Mouse (Mus musculus): Measurements from ENCODE around the gene Zcchc24. TPM values are rescaled to one million over a fixed set of nuclear protein-coding genes. Genes with fewer than 3 reads are reported as not detected.

The Zcchc24 gene
- polyA plus RNA-seq, 1 experiment from 2014 or later, result 11.9 TPM

DNA sequence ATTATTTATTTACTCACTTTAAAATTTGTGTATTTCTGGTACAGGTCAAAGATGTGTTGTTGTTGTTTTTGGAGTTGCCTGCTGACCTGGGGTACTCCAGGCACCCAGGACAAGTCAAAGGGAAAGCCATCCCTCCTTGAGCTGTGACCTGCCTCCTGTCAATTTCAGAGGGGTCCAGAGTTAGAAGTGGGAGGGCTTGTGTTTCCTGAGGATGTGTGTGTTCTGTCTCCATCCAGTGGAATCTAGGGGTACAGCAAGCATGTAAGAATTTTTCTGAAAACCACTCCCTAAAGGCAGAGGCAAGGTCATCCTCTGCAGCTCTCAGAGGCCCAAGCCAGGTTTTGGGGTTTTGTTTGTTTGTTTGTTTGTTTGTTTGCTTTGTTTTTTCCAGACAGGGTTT, 66.9 kb downstream of the Zcchc24 start:
- ATAC-seq (ENCODE audit: low FRiP score), result peak; percentile 32; the same call in 1 of the 2 replicates
- no peaks in the 10 kb centered on the region for H3K9me3 ChIP-seq
- peaks cover 31% of the 10 kb centered on the region for H3K36me3 ChIP-seq
- no peak overlapping the region for H3K4me2 ChIP-seq
- H3K4me3 ChIP-seq, result no peak overlapping the region
- H3K27ac ChIP-seq, result no peak overlapping the region
- H3K4me1 ChIP-seq (replicated peaks), result no peaks in the 10 kb centered on the region
- H3K27me3 ChIP-seq, result no peaks in the 10 kb centered on the region
- H3K9ac ChIP-seq, result no peak overlapping the region

DNA sequence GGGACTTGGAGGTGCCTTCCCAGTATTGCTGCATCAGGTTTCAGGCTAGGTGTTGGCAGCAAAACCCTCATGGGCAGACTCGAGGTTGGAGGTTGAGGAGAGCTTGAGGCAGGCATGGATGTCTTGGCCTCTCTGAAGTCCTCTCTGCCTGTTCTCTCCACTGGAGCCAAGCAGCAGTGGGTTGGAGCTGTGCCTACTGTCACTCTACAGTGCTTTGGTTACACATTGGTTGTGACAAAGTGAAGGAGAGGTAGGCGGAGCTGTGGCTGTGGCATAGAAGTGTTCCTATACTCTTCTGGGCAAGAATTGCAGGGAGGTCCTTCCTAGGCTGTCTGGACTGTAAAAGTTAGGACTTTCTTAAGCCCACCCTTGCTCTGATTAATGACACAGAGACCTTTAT, 72.5 kb downstream of the Zcchc24 start:
- no peak overlapping the region for H3K4me2 ChIP-seq
- no peak overlapping the region for H3K27ac ChIP-seq
- WGBS, result 78% methylated on average over 2 of the region's 2 CpGs
- H3K36me3 ChIP-seq, result peaks cover 44% of the 10 kb centered on the region
- ATAC-seq (ENCODE audit: low FRiP score), result no peak
- no peak overlapping the region for H3K4me3 ChIP-seq
- H3K4me1 ChIP-seq (replicated peaks), result peaks cover 28% of the 10 kb centered on the region
- no peaks in the 10 kb centered on the region for H3K9me3 ChIP-seq
- no peak overlapping the region for H3K9ac ChIP-seq
- no peaks in the 10 kb centered on the region for H3K27me3 ChIP-seq

DNA sequence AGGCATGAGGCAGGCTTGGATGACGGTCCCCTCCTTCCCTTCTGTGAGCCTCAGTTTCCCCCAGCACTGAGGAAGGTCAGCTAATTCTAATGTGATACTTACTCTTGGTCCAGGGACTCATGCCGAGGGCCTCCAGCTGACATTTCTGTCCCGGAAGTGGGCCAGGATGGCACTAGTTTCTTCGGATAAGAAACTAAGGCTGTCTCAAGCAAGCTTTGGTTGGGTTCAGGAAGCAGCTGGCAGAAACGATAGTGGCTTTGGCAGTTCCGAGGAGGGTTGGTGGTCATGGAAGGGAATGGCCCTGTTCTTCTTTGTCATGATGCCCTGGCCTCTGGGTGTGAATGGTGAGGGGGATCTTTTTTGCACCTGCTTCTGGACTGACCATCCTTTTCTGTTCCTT, 73.8 kb downstream of the Zcchc24 start:
- Histone ChIP-seq H3K27me3 (no peaks in the 10 kb centered on the region), H3K9me3 (no peaks in the 10 kb centered on the region), H3K9ac (peak overlapping the region; percentile 86), H3K27ac (no peak overlapping the region), H3K4me1 (replicated peaks) (peaks cover 28% of the 10 kb centered on the region), H3K4me2 (peak overlapping the region; percentile 98), H3K36me3 (peaks cover 43% of the 10 kb centered on the region), H3K4me3 (peak overlapping the region; percentile 82)
- ATAC-seq (ENCODE audit: low FRiP score), result no peak
- 72% methylated on average over 6 of the region's 6 CpGs for WGBS

DNA sequence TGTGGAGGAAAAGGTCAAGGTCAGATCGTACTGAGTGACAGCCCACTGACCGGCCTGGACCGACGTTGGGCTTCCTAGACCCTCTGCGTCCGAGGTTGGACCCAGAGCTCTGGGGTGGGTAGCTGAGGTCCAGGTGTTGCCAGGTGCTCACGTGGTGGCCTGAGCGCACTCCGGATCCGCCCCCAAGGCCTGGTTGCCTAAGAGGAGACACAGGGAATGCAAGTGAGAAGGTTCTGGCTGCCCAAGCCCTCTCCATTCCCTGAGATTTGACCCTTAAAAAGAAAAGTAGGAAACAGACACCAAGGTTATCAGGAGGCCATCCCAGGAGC, 74.3 kb downstream of the Zcchc24 start:
- no peaks in the 10 kb centered on the region for H3K27me3 ChIP-seq
- H3K4me1 ChIP-seq (replicated peaks), result peaks cover 28% of the 10 kb centered on the region
- H3K4me2 ChIP-seq, result peak overlapping the region; percentile 98
- peaks cover 37% of the 10 kb centered on the region for H3K36me3 ChIP-seq
- WGBS, result 2% methylated on average over 10 of the region's 10 CpGs
- H3K9me3 ChIP-seq, result no peaks in the 10 kb centered on the region
- peak; percentile 60 for ATAC-seq (ENCODE audit: low FRiP score)
- H3K9ac ChIP-seq, result peak overlapping the region; percentile 86
- H3K4me3 ChIP-seq, result peak overlapping the region; percentile 82
- H3K27ac ChIP-seq, result peak overlapping the region; percentile 64; the same call in 1 of the 2 replicates

DNA sequence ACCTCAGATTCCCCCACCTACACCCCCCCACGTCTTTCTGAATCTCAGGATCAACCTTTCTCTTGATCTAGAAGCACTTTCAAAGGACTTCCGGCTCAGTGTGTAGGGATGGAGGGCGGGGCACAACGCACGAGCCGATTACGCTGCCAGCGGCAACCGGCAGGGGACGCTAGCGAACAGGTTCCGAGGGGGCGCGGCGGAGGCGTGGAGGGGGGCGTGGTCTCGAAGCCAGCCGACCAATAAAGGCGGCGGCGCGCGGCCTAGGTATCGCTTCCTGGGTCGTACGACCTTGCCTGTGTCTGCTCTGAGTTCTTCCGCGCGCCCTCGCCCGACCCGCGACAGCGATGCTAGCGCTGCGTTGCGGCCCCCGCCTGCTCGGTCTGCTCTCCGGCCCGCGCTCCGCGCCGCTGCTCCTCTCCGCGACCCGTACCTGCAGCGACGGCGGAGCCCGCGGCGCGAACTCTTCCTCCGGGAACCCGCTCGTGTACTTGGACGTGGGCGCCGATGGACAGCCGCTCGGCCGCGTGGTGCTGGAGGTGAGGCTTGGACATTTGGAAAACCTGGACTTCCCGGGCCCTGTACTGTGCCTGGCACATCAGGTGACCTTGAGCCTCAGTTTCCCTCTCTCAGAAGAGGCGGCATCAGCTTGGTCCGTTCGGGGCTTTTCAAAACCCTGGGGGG, 74.8 kb downstream of the Zcchc24 start, which contains the start of gene Ppif:
TSS of gene Ppif (plus strand) at position 267 of the 681 bp plus-strand sequence.
- peaks cover 28% of the 10 kb centered on the region for H3K4me1 ChIP-seq (replicated peaks)
- H3K36me3 ChIP-seq, result peaks cover 32% of the 10 kb centered on the region
- under 1% methylated on average over 66 of the region's 70 CpGs for WGBS
- H3K9ac ChIP-seq, result peak within 1 kb of the TSS; percentile 86
- H3K27me3 ChIP-seq, result no peaks in the 10 kb centered on the region
- peak within 1 kb of the TSS; percentile 98 for H3K4me2 ChIP-seq
- no peaks in the 10 kb centered on the region for H3K9me3 ChIP-seq
- H3K4me3 ChIP-seq, result peak within 1 kb of the TSS; percentile 82
- H3K27ac ChIP-seq, result peak within 1 kb of the TSS; percentile 66
- peak; percentile 89 for ATAC-seq (ENCODE audit: low FRiP score)

DNA sequence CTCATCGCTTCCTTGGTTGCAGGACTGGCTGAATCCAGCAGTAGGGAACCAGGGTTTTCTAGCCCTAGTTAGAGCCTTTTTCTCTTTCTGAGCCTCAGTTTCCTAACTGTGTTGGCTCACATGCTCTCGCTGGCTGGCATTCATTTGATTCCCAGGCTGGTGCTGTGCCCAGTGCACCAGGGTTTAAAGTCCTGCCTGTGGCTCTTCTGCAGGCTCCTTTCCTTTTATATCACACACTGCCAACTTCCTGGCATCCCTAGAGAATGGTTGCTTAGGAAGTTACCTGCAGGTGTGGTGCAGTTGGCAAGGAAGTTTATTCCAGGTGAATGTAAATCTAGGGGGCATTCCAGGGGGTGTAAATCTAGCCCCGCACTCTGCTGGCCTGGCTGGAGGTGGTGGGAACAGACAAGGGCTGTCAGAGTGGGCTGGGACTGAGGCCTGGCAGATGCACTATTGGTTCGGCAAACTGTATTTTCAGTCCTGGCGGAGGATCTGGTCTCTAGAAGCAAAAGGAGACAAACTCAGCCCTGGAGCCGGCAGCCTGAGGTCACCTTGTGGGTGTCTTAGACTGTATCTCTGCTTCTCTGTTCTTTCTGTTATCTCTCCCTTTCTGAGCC, 75.5 kb downstream of the Zcchc24 start:
- H3K4me1 ChIP-seq (replicated peaks), result peaks cover 28% of the 10 kb centered on the region
- 69% methylated on average over 6 of the region's 6 CpGs for WGBS
- H3K27ac ChIP-seq, result peak overlapping the region; percentile 66
- H3K4me3 ChIP-seq, result peak overlapping the region; percentile 82
- peaks cover 26% of the 10 kb centered on the region for H3K36me3 ChIP-seq
- ATAC-seq (ENCODE audit: low FRiP score), result peak; percentile 18; the same call in 1 of the 2 replicates
- peak overlapping the region; percentile 98 for H3K4me2 ChIP-seq
- peaks cover 5% of the 10 kb centered on the region; the same call in 1 of the 2 replicates for H3K27me3 ChIP-seq
- peak overlapping the region; percentile 51 for H3K9ac ChIP-seq
- H3K9me3 ChIP-seq, result no peaks in the 10 kb centered on the region

DNA sequence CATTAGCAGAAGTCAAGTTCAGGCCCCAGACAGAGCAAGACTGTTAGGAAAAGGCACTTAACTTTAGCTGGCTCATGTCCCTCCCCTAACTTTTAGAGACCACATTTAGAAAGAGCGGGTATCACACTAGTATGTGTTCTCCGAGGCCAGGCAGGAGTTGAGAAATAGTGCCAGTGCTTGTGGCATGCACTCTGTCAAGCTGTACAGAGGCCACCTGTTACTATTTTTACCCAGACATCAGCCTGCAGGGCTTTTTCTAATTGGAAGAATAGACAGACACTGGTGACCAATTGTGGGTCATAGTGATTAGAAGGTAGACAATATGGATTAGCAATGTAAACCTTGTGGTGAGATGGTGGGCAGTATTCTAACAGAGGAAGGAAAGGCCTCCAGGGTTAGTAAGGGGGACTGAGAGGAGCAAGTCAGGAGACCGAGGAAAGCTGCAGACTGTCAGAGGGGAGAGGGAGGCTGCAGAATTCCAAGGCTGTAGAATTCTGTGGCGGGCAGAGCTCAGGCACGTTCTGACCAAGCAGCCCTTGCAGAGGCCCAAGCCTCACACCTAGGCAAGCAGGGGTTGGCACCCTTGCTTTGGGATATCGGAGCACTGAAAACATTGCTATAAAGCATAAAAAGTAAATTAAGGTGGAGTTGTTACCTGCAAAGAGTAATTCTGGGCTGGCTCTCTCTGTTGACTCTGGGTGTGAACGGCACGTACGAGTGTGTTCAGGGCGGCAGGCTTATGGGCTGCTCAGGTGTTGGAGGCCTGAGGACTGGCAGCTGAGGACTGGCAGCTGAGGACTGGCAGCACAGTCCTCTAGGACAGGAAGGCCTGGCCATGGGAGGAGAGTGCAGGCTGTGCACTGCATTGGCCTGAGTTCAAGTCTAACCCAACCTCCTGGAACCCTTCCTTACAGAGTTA, 81.6 kb downstream of the Zcchc24 start:
- Histone ChIP-seq H3K9ac (no peak overlapping the region), H3K36me3 (no peaks in the 10 kb centered on the region), H3K27ac (no peak overlapping the region), H3K4me2 (no peak overlapping the region), H3K4me1 (replicated peaks) (no peaks in the 10 kb centered on the region), H3K27me3 (peaks cover 5% of the 10 kb centered on the region; the same call in 1 of the 2 replicates), H3K4me3 (no peak overlapping the region), H3K9me3 (no peaks in the 10 kb centered on the region)
- 90% methylated on average over 10 of the region's 10 CpGs for whole genome bisulfite sequencing
- ATAC-seq (ENCODE audit: low FRiP score), result no peak

DNA sequence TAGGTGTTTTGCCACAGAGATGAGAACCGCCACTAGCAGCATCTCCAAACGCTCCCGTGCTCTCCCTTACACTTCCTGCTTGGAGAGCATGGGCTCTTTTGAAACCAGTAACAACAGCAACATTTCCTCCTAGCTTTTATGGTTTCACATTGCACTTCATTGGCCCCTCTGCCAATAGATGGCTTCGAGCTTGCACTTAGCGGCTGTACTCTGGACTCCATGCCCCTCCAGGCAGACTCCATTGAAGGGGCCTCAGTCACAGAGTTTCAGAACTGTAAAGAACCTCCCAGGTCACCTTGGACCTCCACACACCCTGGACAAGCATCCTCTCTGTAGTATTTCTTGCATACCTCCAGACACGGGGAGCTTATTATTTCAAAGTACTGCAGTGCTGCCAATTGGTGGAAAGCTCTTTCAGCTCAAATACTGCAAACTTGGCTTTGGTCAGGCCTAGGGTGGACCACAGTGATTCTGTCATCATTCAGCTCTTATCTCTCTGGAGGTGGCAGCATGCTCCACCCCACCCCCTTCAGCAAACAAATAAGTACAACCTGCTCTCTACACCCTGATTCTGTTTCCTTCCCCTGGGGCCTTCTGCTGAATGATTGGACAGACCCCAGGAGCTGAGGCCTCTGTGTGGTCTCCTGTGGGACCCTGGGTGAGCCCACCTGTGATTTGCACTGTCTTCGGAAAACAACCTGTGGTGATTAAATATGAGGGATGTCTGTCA, 82.5 kb downstream of the Zcchc24 start:
- Histone ChIP-seq H3K9me3 (no peaks in the 10 kb centered on the region), H3K4me3 (no peak overlapping the region), H3K4me2 (no peak overlapping the region), H3K27me3 (peaks cover 5% of the 10 kb centered on the region; the same call in 1 of the 2 replicates), H3K9ac (no peak overlapping the region), H3K36me3 (no peaks in the 10 kb centered on the region), H3K27ac (no peak overlapping the region), H3K4me1 (replicated peaks) (no peaks in the 10 kb centered on the region)
- ATAC-seq (ENCODE audit: low FRiP score), result no peak
- 80% methylated on average over 7 of the region's 7 CpGs for WGBS

DNA sequence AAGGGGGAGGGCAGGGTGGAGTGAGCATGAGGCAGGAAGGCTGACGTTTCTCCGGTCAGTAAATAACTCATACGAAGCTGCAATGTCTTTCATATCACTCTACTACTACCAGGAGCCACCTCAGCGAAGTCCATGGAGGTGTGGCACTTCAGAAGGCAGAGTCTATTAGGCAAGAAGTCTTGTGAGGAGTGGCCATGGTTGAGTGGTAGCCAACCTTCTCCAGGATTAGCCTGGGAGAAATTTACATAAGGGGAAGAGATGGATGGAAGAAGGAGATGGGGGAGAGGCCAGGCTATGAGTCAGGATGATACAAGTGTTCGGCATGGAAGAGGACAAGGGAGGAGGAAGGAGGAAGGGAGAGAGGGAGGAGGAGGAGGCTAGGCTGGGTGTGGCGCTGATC, 86.8 kb downstream of the Zcchc24 start:
- H3K4me1 ChIP-seq (replicated peaks), result no peaks in the 10 kb centered on the region
- no peaks in the 10 kb centered on the region for H3K9me3 ChIP-seq
- H3K36me3 ChIP-seq, result no peaks in the 10 kb centered on the region
- H3K9ac ChIP-seq, result no peak overlapping the region
- no peak overlapping the region for H3K27ac ChIP-seq
- no peak for ATAC-seq (ENCODE audit: low FRiP score)
- WGBS, result 84% methylated on average over 6 of the region's 6 CpGs
- no peak overlapping the region for H3K4me3 ChIP-seq
- no peak overlapping the region for H3K4me2 ChIP-seq
- no peaks in the 10 kb centered on the region for H3K27me3 ChIP-seq

DNA sequence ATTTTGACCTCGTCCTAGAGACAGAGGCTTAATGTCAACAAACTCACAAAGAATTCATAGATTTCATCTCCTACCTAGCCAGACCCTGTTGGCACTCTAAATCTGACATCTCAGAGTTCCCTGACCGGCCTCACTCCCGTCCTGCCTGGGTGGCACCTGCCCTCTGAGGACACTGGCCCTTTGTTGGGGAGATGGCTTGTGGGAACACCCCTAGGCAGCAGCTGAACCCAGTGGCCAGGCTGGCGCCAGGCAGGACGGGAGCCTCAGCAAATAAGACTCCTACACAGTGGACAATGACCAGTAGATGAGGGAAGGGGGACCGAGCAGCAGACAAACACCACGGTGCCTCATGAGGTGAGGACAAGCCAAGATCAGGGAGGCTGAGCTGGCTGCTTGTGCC, 89.2 kb downstream of the Zcchc24 start:
- no peak for ATAC-seq (ENCODE audit: low FRiP score)
- H3K36me3 ChIP-seq, result no peaks in the 10 kb centered on the region
- H3K27ac ChIP-seq, result no peak overlapping the region
- no peaks in the 10 kb centered on the region for H3K4me1 ChIP-seq (replicated peaks)
- 72% methylated on average over 7 of the region's 7 CpGs for WGBS
- no peaks in the 10 kb centered on the region for H3K27me3 ChIP-seq
- H3K9ac ChIP-seq, result no peak overlapping the region
- H3K4me2 ChIP-seq, result no peak overlapping the region
- no peak overlapping the region for H3K4me3 ChIP-seq
- no peaks in the 10 kb centered on the region for H3K9me3 ChIP-seq

DNA sequence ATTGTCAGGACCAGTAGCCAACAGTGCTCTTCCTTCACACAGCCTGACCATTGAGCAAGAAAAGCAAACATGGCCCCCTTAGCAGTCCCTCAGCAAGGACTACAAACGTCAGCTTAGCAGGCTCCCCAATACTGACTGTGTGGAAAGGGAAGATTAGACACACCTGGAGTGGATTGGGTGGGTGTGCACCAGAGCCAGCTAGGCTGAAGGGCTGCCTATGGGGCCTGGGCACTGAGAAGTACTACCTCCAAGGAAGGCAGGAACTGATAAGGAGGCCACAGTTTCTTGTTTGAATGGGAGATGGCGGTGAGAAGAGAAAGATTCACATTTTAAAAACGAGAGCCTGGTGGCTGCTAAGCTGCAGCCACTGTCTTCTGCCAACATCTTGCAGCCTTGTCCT, 101.3 kb downstream of the Zcchc24 start:
- Histone ChIP-seq H3K4me2 (no peak overlapping the region), H3K9me3 (no peaks in the 10 kb centered on the region), H3K27me3 (no peaks in the 10 kb centered on the region), H3K36me3 (peaks cover 43% of the 10 kb centered on the region), H3K4me3 (no peak overlapping the region), H3K9ac (no peak overlapping the region), H3K4me1 (replicated peaks) (peaks cover 21% of the 10 kb centered on the region), H3K27ac (no peak overlapping the region)
- WGBS, result 73% methylated on average over 3 of the region's 3 CpGs
- no peak for ATAC-seq (ENCODE audit: low FRiP score)
